Mouse (Mus musculus) limb, embryonic 15.5 days (tissue): ENCODE data around the gene Mamstr. TPM values are rescaled to one million over a fixed set of nuclear protein-coding genes. Genes with fewer than 3 reads are reported as not detected.

ENCODE experiments used
- ATAC-seq: fragments of 200-750 bp; cut with Nextera tagmentation; 2 replicates; pipeline ENCODE4 v1.8.0; 2017; ENCODE audit warnings: low read depth, moderate TSS enrichment; ENCODE audit not compliant: insufficient number of reproducible peaks, low FRiP score, low TSS enrichment
- H3K27ac ChIP-seq: fragments of 300-500 bp; sonication (generic); 2 replicates; pipeline ENCODE4 v1.5.1; 2015; ENCODE audit warnings: moderate library complexity, mild to moderate bottlenecking, inconsistent platforms
- H3K27me3 ChIP-seq: fragments of 300-500 bp; sonication (generic); 2 replicates; pipeline ENCODE4 v1.6.1; 2015; ENCODE audit warnings: inconsistent platforms
- H3K36me3 ChIP-seq: fragments of 300-500 bp; sonication (generic); 2 replicates; pipeline ENCODE4 v1.6.1; 2015; ENCODE audit warnings: inconsistent platforms
- H3K4me1 ChIP-seq: fragments of 300-500 bp; sonication (generic); 2 replicates; pipeline ENCODE4 v1.6.1; 2015; ENCODE audit warnings: inconsistent platforms
- H3K4me2 ChIP-seq: fragments of 300-500 bp; sonication (generic); 2 replicates; pipeline ENCODE4 v1.6.1; 2015; ENCODE audit warnings: mild to moderate bottlenecking, inconsistent platforms
- H3K4me3 ChIP-seq: fragments of 300-500 bp; sonication (generic); 2 replicates; pipeline ENCODE4 v1.5.1; 2015; ENCODE audit warnings: mild to moderate bottlenecking, inconsistent platforms
- H3K9ac ChIP-seq: fragments of 300-500 bp; sonication (generic); 2 replicates; pipeline ENCODE4 v1.6.1; 2015; ENCODE audit warnings: inconsistent platforms
- H3K9me3 ChIP-seq: fragments of 300-500 bp; sonication (generic); 2 replicates; pipeline ENCODE4 v1.6.1; 2016; ENCODE audit warnings: inconsistent platforms
- WGBS: fragments of 180-500 bp; shearing (Covaris S2); methylation state at CpG from one replicate; pipeline ENCODE4 v1.1.7; 2015; 5-methylcytosine and 5-hydroxymethylcytosine counted together
- polyA plus RNA-seq: library from polyadenylated mRNA; unstranded; fragments of >200 nt; fragmentation: Nextera tagmentation; extraction: Ambion mirVana; gene quantifications from 2 replicates; pipeline ENCODE4 v1.2.1, GENCODE M21; 2015

Mamstr gene
- polyA plus RNA-seq, 1 experiment from 2014 or later: 21.9 TPM

DNA sequence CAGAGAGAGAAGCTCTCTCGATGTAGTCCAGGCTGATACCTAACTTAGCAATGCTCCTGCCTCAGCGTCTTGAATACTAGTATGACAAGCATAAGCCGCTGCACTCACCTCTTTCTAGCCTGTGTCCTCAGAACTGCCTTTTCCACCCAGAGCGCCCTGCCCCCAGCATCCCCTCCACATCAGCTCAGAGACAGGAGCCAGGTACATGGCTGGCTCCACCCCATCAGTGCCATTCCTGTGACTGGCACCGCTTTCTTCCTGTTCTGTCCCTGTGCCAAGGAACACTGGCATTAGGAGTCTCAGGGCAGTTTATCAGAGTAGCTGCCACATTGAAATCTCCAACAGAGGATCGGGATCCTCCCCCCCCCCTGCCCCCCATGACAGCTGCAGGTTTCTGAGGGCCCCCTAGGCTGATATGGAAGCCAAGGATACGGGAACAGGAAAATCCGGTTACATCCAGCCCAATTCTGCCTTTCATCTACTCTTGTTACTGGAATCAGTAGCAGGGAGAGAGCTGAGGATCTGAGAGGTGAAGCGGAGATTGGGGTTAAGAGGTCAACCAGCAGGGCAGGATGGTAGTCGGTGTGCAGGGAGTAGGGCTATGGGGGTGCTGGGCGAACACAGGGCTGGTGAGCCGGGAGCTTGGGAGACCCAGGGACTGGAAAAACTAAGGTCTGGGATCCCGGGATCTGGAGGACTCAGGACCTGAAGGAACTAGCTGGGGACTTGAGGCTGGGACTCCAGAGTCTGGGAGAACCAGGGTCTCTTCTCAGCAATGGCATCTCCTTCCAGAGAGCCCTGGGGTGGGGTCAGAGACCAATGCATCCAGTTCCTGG lies 25.7 kb downstream of the Mamstr start:
- Histone ChIP-seq H3K4me2 (no peak overlapping the region), H3K27ac (peak overlapping the region; percentile 48; the same call in 1 of the 2 replicates), H3K9ac (no peak overlapping the region), H3K36me3 (no peaks in the 10 kb centered on the region), H3K4me3 (no peak overlapping the region), H3K4me1 (peaks cover 7% of the 10 kb centered on the region; the same call in 1 of the 2 replicates), H3K27me3 (no peaks in the 10 kb centered on the region), H3K9me3 (no peaks in the 10 kb centered on the region)
- WGBS: 41% methylated on average over 13 of the region's 13 CpGs
- no peak for ATAC-seq

DNA sequence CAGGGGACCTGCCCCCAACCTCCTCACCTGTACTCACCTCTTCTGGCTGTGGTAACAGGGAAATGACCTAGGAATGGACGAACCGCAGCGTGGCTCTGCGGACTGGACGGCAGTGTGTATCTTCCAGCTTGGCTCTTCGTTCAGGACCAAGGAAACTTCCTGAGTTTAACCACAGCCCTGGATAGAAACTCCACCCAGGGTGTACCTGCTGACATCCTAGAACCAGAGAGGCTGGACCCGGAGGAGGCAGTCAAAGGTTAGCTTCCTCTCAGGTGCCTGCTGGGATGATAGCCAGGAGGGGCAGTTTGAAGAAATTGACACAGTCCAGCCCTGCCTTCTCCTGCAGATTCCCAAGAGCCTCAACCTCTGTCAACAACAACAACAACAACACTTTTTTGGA lies 26.4 kb downstream of the Mamstr start, which contains the start of gene Fut2:
Gene Fut2, minus strand, starts transcription at position 234 of the 400 bp plus-strand sequence.
- peaks cover 7% of the 10 kb centered on the region; the same call in 1 of the 2 replicates for H3K4me1 ChIP-seq
- H3K9me3 ChIP-seq: no peaks in the 10 kb centered on the region
- peak within 1 kb of the TSS; percentile 48; the same call in 1 of the 2 replicates for H3K27ac ChIP-seq
- no peak for ATAC-seq
- H3K36me3 ChIP-seq: no peaks in the 10 kb centered on the region
- no peak within 1 kb of the TSS for H3K4me3 ChIP-seq
- no peaks in the 10 kb centered on the region for H3K27me3 ChIP-seq
- WGBS: 82% methylated on average over 7 of the region's 7 CpGs
- H3K9ac ChIP-seq: no peak within 1 kb of the TSS
- H3K4me2 ChIP-seq: no peak within 1 kb of the TSS

DNA sequence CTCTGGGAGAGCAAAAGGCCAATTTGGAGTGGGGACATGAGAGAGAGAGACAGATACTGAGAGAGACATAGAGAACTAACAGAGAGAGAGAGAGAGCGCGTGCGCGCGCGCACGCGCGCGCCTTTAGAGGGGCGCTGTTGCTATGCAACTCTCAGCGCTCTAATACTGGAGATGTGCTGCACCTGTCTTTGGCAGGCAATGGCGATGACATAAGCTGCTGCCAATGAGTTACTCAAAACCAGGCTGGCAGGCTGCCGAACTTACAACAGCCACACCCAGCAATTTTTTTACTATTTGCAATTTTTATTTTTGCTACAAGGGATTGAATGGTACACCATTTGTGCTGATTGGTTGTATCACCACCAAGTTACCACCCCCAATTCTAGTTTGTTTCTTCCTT lies 28.0 kb downstream of the Mamstr start:
- no peaks in the 10 kb centered on the region for H3K36me3 ChIP-seq
- no peak overlapping the region for H3K27ac ChIP-seq
- H3K9ac ChIP-seq: no peak overlapping the region
- no peak overlapping the region for H3K4me2 ChIP-seq
- 65% methylated on average over 14 of the region's 14 CpGs for WGBS
- no peaks in the 10 kb centered on the region for H3K27me3 ChIP-seq
- no peak overlapping the region for H3K4me3 ChIP-seq
- peaks cover 7% of the 10 kb centered on the region; the same call in 1 of the 2 replicates for H3K4me1 ChIP-seq
- no peaks in the 10 kb centered on the region for H3K9me3 ChIP-seq
- no peak for ATAC-seq

DNA sequence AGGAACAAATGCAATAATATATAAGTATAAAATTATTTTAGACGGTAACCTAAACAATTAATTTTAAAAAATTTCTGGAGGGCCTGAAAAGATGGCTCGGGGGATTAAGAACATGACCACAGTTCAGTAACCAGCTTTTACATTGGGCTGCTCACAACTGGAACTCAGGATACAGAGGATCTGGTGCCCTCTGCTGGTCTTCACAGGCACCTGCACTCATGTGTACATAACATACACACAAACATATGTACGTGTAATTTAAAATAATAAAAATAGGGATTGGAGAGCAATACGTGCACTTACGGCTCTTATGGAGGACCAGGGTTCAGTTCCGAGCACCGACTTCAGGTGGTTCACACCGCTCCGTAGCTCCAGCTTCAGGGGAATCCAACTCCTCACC lies 29.1 kb downstream of the Mamstr start:
- no peak for ATAC-seq
- peaks cover 7% of the 10 kb centered on the region; the same call in 1 of the 2 replicates for H3K4me1 ChIP-seq
- no peaks in the 10 kb centered on the region for H3K27me3 ChIP-seq
- no peak overlapping the region for H3K4me2 ChIP-seq
- H3K4me3 ChIP-seq: no peak overlapping the region
- H3K9me3 ChIP-seq: no peaks in the 10 kb centered on the region
- no peaks in the 10 kb centered on the region for H3K36me3 ChIP-seq
- WGBS: 95% methylated on average over 9 of the region's 9 CpGs
- no peak overlapping the region for H3K27ac ChIP-seq
- H3K9ac ChIP-seq: no peak overlapping the region

DNA sequence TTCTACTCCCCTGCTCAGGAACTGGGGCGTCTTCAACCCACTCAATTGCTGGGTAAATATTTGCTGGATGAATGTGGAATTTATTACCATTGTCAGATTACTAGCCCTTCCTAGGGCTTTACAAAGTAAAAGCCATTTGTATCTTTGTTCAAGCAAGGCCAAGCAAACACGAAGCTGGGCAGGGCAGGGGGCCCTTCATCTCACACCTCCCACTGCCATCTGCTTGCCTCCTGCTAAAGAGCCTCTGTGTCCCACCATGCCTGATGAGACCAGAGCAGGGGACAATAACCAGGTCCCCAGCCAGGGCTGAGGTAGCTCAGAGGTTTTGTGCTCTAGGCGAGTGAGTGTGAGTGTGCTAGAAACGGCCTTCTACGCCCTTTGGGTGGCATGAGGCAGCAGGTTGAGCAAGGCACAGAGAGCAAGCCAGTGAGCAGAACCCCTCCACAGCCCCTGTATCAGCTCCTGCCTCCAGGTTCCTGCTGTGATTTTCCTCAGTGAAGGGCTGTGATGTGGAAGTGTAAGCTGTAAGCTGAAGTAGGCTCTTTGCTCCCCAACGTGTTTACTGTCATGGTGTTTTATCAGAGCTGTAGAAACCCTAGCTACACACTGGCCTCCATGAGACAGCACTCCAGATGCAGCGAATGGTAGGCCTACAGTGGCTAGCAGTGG lies 38.0 kb downstream of the Mamstr start:
- H3K4me3 ChIP-seq: no peak overlapping the region
- H3K9me3 ChIP-seq: no peaks in the 10 kb centered on the region
- H3K27ac ChIP-seq: no peak overlapping the region
- H3K4me1 ChIP-seq: peaks cover 3% of the 10 kb centered on the region
- H3K36me3 ChIP-seq: no peaks in the 10 kb centered on the region
- no peaks in the 10 kb centered on the region for H3K27me3 ChIP-seq
- ATAC-seq: no peak
- 72% methylated on average over 7 of the region's 7 CpGs for WGBS
- no peak overlapping the region for H3K4me2 ChIP-seq
- no peak overlapping the region for H3K9ac ChIP-seq

DNA sequence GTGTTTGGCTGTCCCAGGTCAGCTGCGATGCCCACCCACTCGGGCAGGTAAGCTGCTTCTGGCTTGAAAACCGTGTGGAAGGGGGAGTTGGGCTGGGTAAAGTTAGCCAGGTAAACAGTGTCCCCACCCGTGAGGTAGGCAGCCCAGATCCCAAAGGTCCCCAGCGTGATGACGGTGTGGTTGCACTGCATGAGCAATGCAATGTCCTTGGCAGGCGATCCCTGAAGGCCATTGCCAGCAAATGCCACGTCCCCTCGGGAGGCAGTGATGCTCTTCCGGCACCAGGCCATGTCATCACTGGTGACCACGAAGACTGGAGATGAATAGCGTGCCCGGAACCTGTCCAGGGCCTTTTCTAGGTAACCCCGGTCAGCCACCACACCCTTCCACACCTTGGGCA lies 38.7 kb downstream of the Mamstr start:
- Histone ChIP-seq H3K36me3 (no peaks in the 10 kb centered on the region), H3K9ac (no peak overlapping the region), H3K9me3 (no peaks in the 10 kb centered on the region), H3K27me3 (no peaks in the 10 kb centered on the region), H3K4me2 (no peak overlapping the region), H3K4me3 (no peak overlapping the region), H3K4me1 (peaks cover 3% of the 10 kb centered on the region), H3K27ac (no peak overlapping the region)
- ATAC-seq: no peak
- WGBS: 88% methylated on average over 14 of the region's 14 CpGs

DNA sequence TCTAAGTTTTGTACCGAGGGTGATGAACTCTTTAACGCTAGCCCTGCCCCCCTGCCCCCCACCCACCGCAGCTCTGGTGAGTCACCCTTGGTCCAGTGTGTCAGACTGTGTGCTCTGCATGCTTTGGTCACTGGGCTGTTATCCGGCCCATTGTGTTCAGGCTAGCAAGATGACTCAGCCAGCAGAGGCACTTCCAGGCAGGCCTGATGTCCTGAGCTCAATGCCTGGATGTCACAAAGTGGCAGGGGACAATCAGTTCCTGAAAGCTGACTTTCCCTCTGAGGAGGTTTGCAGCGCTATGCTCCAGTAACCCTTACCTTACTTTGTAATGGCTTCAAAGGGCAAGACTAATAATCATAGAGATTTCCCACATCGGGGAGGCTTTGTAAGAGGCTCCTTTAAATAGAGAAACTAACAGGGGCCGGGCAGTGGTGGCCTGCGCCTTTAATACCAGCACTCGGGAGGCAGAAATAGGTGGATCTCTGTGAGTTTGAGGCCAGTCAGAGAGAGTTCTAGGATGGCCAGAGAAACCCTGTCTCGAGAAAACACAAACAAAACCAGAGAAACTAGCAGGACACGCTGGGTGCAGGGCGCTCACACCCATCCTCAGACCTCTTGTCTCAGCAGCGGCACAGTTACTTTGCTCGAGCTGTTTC lies 40.3 kb downstream of the Mamstr start:
- WGBS: 74% methylated on average over 14 of the region's 14 CpGs
- Histone ChIP-seq H3K9ac (no peak overlapping the region), H3K27me3 (no peaks in the 10 kb centered on the region), H3K4me2 (no peak overlapping the region), H3K9me3 (no peaks in the 10 kb centered on the region), H3K27ac (no peak overlapping the region), H3K36me3 (no peaks in the 10 kb centered on the region), H3K4me1 (peaks cover 9% of the 10 kb centered on the region), H3K4me3 (no peak overlapping the region)
- ATAC-seq: no peak

DNA sequence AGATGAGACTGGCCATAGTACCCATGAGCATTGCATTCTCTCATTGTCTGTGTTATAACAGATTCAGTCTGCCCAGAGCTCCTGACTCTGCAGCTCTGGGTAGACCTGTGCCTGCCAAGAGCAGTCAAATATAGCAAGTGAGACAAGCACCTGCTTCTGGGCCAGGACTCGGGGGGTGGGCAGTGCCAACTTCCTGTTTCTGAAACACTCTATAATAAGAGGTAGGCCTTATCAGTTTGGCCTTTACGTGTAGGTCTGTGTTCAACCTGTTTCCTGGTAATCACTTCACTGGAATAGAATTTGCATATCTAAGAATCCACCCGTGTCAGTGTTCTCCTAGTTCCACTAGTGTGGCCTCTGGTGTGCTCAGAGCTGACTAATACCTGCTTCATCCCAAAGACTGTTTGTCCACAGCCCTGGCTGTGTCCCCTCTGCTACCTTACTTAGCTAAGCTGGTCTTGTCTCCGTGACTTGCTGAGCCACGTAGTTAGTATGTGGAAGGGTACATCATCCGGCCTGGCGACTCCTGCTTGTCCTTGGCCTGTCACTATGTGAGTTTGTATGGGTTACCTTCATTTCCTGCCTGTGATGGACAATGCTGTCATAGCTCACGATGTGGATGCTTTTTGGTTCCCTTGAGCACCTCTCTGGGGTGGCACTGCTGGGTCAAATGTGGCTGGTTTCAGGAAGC lies 41.4 kb downstream of the Mamstr start:
- ATAC-seq: no peak
- no peak overlapping the region for H3K4me2 ChIP-seq
- 82% methylated on average over 8 of the region's 8 CpGs for WGBS

DNA sequence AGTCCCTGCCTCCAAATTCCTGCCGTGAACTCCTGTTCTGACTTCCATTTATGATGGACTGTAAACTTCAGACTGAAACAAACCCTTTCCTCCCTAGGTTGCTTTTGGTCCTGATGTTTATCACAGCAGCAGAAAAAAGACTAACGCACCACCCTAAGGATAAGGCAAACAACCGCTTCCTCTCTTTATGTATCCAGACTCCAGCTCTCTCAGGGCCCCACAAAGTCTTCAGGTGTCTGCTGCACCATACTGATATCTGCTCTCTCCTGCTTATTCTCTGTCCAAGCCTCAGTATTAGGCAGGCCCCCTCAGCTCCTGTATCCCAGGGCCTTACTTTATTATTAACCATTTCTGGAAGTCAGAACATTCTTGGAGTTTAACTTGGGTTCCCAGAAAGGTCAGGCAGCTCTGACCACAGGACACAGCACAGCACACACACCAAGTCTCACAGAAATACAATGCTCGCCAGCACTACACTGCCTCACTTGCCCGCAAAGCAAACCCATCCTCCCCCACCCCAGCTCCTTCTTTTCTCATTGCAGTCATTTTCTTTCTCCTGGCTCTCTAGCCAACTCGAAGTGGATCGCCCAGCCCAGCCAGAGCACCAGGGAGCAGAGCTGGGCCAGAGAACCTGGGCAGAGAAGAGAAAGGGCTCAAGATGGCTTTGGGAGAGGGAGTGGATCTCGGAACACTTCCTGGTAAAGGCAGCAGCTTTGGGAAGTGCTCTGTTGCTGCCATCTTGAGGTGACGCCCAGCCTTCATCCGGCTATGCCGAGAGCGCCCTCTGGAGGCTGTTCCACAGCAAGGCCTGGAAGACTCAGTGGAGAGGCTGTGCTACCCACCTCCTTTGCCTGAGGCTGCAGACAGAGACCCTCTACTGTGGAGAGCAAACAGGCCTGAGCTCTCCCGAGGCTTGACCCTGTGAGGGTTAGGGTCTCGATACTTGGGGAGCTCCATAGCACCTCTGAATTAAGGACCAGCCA lies 42.7 kb downstream of the Mamstr start:
- 32% methylated on average over 14 of the region's 14 CpGs for WGBS
- Histone ChIP-seq H3K9me3 (no peaks in the 10 kb centered on the region), H3K4me2 (peak overlapping the region; percentile 40), H3K27me3 (no peaks in the 10 kb centered on the region), H3K4me1 (peaks cover 26% of the 10 kb centered on the region), H3K36me3 (no peaks in the 10 kb centered on the region), H3K4me3 (peak overlapping the region; percentile 15; the same call in 1 of the 2 replicates), H3K27ac (peak overlapping the region; percentile 55; the same call in 1 of the 2 replicates), H3K9ac (no peak overlapping the region)
- ATAC-seq: peak; percentile 52; the same call in 1 of the 2 replicates

More for the DNA sequence above, 41.4 kb downstream of the Mamstr start:
- Histone ChIP-seq H3K27me3 (no peaks in the 10 kb centered on the region), H3K27ac (no peak overlapping the region), H3K9ac (no peak overlapping the region), H3K9me3 (no peaks in the 10 kb centered on the region), H3K4me1 (peaks cover 20% of the 10 kb centered on the region), H3K36me3 (no peaks in the 10 kb centered on the region), H3K4me3 (no peak overlapping the region)

DNA sequence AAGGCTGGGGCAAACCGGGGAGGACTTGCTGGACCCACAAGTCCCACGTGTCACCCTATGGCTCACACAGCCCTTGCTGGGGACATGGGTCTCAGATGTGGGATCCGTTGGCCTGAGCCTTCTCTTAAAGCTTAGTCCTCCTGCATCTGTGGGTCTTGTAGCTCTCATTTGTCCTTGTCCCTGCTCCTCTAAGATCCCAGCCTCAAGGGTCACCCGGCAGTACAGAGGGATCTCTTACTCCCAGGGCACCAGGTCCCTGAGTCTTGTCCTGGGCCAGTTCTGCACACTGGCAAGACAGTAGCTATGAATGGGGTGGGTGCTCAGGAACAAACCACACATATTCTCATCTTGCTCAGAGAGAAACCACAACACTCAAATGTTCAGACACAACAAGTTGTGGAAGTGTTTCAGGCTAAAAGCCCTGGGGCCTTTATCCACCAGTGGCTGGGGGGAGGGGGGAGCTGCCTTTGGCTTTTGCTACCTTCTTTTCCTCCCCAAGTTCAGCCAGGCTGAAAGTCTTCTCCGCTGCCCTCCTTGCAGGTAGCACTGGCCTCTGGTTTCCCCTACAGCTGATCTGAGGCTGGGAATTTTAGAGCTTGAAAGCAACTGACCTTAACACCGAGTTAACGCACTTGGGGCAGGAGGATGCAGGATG lies 43.7 kb downstream of the Mamstr start, which contains the start of gene Ntn5:
Gene Ntn5, plus strand, starts transcription at position 627 of the 655 bp plus-strand sequence.
- no peaks in the 10 kb centered on the region for H3K9me3 ChIP-seq
- peaks cover 26% of the 10 kb centered on the region for H3K4me1 ChIP-seq
- ATAC-seq: no peak
- no peak within 1 kb of the TSS for H3K27ac ChIP-seq
- no peak within 1 kb of the TSS for H3K4me2 ChIP-seq
- peak within 1 kb of the TSS; percentile 15; the same call in 1 of the 2 replicates for H3K4me3 ChIP-seq
- H3K27me3 ChIP-seq: no peaks in the 10 kb centered on the region
- H3K36me3 ChIP-seq: no peaks in the 10 kb centered on the region
- WGBS: 75% methylated on average over 7 of the region's 7 CpGs
- no peak within 1 kb of the TSS for H3K9ac ChIP-seq
